Mouse (Mus musculus) spleen, adult 2 months (tissue): ENCODE measurements around the gene Arv1. TPM values are rescaled to one million over a fixed set of nuclear protein-coding genes. Genes with fewer than 3 reads are reported as not detected.
A peak's percentile ranks its signal among the peaks of the same experiment; 100 is the strongest.

ENCODE experiments used
- DNase-seq, 2 experiments: peaks; one replicate each; pipeline versions ENCODE4 v3.0.0 to v3.0.0-alpha.2; 2012 to 2021; ENCODE audit warnings: low spot score in 2 of 2, low read depth in 1 of 2
- H3K27ac ChIP-seq: fragments of 200-500 bp; 2 replicates; pipeline ENCODE4 v1.5.1; 2012; ENCODE audit warnings: low read length, inconsistent platforms; ENCODE audit not compliant: insufficient read depth
- H3K27me3 ChIP-seq: fragments of 200-500 bp; 2 replicates; pipeline ENCODE4 v1.6.1; 2012; ENCODE audit warnings: mild to moderate bottlenecking, moderate library complexity, low read length, inconsistent platforms; ENCODE audit not compliant: control insufficient read depth, insufficient read depth
- H3K36me3 ChIP-seq: fragments of 200-500 bp; 2 replicates; pipeline ENCODE4 v1.6.1; 2012; ENCODE audit warnings: mild to moderate bottlenecking, low read length, inconsistent platforms; ENCODE audit not compliant: control insufficient read depth, insufficient read depth
- H3K4me1 ChIP-seq: fragments of 200-500 bp; 2 replicates; pipeline ENCODE4 v1.6.1; 2011; ENCODE audit warnings: inconsistent platforms; ENCODE audit not compliant: control insufficient read depth, insufficient read depth, insufficient read length
- H3K4me3 ChIP-seq: fragments of 200-500 bp; 2 replicates; pipeline ENCODE4 v1.5.1; 2011; ENCODE audit warnings: mild to moderate bottlenecking, inconsistent platforms; ENCODE audit not compliant: insufficient read depth, insufficient read length; ENCODE audit errors: extremely low read depth
- CTCF ChIP-seq: fragments of 200-500 bp; IDR thresholded peaks from 2 replicates; pipeline ENCODE4 v1.5.1; 2011; ENCODE audit warnings: mild to moderate bottlenecking, inconsistent platforms; ENCODE audit not compliant: insufficient read depth, insufficient read length, insufficient replicate concordance; ENCODE audit errors: extremely low read depth
- POLR2A ChIP-seq: fragments of 200-500 bp; IDR thresholded peaks from 2 replicates; pipeline ENCODE4 v1.6.1; 2011; ENCODE audit warnings: low read depth, low read length, inconsistent platforms
- WGBS: fragments of 180-500 bp; shearing (Covaris S2); methylation state at CpG from one replicate; pipeline ENCODE4 v1.1.7; 2018; 5-methylcytosine and 5-hydroxymethylcytosine counted together
- polyA plus RNA-seq: library from polyadenylated mRNA; depleted of rRNA; stranded (reverse); fragments of >200 nt; gene quantifications from 2 replicates; pipeline ENCODE4 v1.2.3, GENCODE M21; 2012

Arv1 gene
- polyA plus RNA-seq, 1 experiment, result 18.0 TPM

DNA sequence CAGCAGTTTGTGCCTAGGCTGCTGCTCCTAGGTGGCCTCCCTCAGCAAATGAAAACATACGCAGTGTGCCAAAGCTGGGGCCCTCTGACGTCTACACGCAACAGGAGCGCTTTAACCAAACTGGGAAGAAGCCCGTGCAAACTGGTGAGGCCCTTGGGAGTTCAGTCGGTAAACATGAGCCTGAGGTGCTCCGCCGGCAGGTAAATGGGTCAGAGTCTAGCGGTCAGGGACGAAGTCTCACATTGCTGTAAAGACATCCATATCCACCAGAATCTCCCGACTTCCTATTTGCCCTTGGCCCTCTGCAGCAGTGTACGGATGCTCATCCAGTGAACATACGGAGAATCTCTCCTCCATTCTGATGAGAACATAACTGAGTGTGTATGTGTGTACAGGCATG, 24.7 kb downstream of the Arv1 start:
- Histone ChIP-seq H3K4me3 (no peak overlapping the region), H3K4me1 (no peaks in the 10 kb centered on the region; the same call in 1 of the 2 replicates), H3K36me3 (no peaks in the 10 kb centered on the region), H3K27me3 (peaks cover 9% of the 10 kb centered on the region), H3K27ac (no peak overlapping the region)
- TF ChIP-seq POLR2A, result no peak
- TF ChIP-seq CTCF, result no peak
- 84% methylated on average over 13 of the region's 13 CpGs for WGBS
- no peak for DNase-seq

DNA sequence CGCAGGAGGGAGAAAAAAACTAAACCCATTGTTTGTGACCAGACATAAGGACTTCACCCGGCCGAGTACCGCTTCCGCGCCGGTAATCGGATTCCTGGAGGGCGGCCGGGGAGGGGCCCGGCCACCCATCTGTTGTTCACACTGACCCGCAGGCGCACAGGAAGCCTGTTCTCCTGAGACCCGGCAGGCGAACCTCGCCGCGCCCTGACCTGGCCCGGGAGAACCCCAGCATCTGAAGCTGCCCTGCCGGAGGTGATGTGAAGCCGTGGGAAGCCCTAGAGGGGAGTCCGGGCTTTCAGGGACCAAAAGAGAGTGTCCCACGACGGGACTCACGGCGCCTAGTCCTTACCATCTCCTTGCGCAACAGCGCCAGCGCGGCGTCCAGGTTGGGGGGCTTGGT, 29.3 kb downstream of the Arv1 start:
- peaks cover 5% of the 10 kb centered on the region for H3K4me1 ChIP-seq
- H3K36me3 ChIP-seq, result no peaks in the 10 kb centered on the region
- H3K27me3 ChIP-seq, result peaks cover 12% of the 10 kb centered on the region
- H3K27ac ChIP-seq, result no peak overlapping the region
- no peak for TF ChIP-seq CTCF
- TF ChIP-seq POLR2A, result no peak
- DNase-seq, result no peak
- peak overlapping the region; percentile 56 for H3K4me3 ChIP-seq
- WGBS, result 2% methylated on average over 31 of the region's 31 CpGs

DNA sequence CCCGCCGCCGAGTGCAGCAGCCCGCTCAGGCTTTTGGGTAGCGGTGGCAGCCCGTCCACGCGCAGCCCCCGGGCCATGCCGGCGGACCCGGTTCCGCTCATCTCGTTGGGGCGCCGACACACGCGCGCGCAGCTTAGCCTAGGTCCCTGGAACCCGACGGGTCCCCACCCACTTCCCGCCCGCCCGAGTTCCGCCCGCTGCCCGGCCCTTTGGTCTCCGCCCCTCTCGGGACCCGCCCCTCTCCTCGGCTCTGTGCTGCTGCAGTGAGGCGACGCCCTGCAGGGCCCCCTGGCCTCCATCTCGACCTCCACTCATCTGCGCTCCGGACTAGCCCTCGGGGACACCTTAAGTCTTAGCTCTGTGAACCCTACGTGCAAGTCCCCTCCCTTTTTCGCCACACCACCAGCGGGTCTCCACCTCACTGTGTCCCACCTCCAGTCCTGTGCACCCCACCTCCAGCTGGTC, 29.8 kb downstream of the Arv1 start, which contains the start of gene Fam89a:
Gene Fam89a, minus strand, starts transcription at position 124 of the 465 bp plus-strand sequence.
- WGBS, result 4% methylated on average over 41 of the region's 41 CpGs
- peaks cover 12% of the 10 kb centered on the region for H3K27me3 ChIP-seq
- H3K4me1 ChIP-seq, result peaks cover 5% of the 10 kb centered on the region
- TF ChIP-seq POLR2A (no peak), CTCF (no peak)
- H3K36me3 ChIP-seq, result no peaks in the 10 kb centered on the region
- H3K4me3 ChIP-seq, result peak within 1 kb of the TSS; percentile 56
- no peak within 1 kb of the TSS for H3K27ac ChIP-seq
- DNase-seq, result peak; percentile 11 to 60

DNA sequence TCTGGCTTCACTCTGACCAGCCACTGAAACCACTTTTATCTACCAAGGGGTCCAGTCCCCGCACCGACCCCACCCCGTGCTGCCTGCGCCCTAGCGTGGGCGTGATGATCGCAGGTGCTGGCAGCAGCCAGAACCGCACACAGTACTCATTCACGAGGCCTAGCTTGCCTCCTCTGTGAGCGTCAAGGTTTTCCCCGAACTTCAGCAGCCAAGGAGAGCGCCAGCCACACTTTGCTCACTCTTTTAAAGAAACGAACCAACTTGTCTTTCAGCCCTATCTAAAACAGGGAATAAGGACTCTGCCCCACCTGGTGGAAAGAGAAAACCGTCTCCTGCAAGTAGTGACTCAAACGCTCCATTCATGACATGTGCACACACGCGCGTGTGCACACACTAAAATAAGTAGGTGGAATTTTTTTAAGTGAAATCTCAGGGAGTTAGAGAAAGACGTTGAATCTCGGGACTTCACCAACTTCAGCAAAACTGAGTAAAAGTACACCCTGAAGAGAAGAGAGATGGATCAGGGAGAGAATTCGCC, 30.5 kb downstream of the Arv1 start:
- no peak for TF ChIP-seq POLR2A
- DNase-seq, result no peak
- no peaks in the 10 kb centered on the region for H3K36me3 ChIP-seq
- peaks cover 5% of the 10 kb centered on the region for H3K4me1 ChIP-seq
- no peak overlapping the region for H3K27ac ChIP-seq
- 49% methylated on average over 21 of the region's 21 CpGs for WGBS
- H3K4me3 ChIP-seq, result no peak overlapping the region
- peaks cover 12% of the 10 kb centered on the region for H3K27me3 ChIP-seq

DNA sequence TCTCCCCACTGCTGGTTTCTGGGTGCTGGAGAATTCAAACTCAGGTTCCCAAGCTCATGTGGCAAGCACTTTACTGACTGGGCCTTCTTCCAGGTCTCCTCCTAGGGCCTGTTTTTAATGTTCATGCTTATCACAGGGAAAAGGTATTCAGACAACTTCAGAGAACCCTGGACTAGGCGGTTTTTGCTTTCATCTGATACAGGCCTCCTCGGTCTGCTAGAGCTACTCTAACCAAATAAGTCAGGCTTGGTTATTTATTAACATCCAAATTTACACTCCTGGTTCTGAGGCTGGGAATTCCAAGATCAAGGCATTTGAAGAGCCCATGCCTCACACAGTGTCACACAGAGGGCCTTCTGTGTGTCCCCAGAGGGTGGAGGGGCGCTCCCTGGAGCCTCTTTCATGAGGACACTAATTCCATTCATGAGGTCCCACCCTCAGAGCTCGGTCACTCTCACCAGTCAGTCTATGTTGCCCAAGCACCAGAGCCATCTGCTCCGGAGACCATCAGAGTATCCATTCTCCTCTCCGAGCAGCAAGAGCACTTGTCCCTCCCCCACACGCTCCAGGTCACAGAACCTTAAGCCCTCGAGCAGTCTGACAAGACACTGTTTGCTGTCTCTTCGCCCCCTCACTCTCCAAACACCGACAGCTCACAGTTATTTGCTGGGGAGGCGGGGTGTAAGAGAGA, 32.3 kb downstream of the Arv1 start:
- peaks cover 5% of the 10 kb centered on the region for H3K4me1 ChIP-seq
- DNase-seq, result no peak
- H3K27ac ChIP-seq, result no peak overlapping the region
- H3K27me3 ChIP-seq, result peaks cover 12% of the 10 kb centered on the region
- 59% methylated on average over 11 of the region's 11 CpGs for WGBS
- H3K36me3 ChIP-seq, result no peaks in the 10 kb centered on the region
- TF ChIP-seq CTCF (no peak), POLR2A (no peak)
- no peak overlapping the region for H3K4me3 ChIP-seq

DNA sequence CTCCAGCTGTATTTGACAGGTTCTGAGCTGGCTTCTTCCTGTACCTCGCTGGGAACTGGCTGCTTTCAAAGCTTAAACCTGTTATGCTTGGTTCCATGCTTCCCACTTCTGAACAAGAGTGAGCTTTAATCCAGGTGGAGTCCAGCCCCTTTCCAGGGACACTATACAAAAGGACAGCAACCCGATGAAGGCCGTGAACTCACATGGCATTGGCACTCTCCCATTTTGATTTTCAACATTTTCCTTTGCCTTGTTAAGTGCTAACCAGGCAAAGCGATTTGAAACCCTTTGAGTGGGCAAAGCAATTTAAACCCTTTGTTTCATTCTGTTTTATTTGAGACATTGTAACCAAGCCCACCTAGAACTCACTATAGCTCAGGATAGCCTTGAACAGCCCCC, 32.9 kb downstream of the Arv1 start:
- 66% methylated on average over 4 of the region's 4 CpGs for WGBS
- Histone ChIP-seq H3K4me3 (no peak overlapping the region), H3K27ac (no peak overlapping the region), H3K36me3 (no peaks in the 10 kb centered on the region), H3K27me3 (peaks cover 12% of the 10 kb centered on the region), H3K4me1 (peaks cover 5% of the 10 kb centered on the region)
- DNase-seq, result no peak
- TF ChIP-seq POLR2A, result no peak
- no peak for TF ChIP-seq CTCF

DNA sequence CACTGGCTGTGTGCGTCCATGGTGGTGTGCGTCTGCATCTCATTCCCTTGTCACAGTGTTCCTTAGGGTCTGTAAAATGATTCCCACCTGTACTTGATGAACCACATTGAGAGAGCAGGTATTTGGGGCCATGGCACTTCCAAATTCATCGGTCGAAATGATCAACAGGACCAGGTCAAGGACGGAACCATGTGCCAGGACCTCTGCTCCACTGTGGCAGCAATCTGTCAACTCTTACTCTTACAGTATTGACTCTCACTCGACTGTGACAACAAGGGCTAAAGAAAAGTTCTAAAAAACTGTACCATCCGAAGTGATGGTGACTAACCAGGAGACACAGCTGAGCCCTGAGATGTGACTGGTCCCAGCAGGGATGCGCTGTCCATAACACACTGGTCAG, 33.5 kb downstream of the Arv1 start:
- Histone ChIP-seq H3K4me1 (peaks cover 5% of the 10 kb centered on the region), H3K4me3 (no peak overlapping the region), H3K36me3 (no peaks in the 10 kb centered on the region), H3K27ac (no peak overlapping the region), H3K27me3 (peaks cover 11% of the 10 kb centered on the region)
- TF ChIP-seq POLR2A (no peak), CTCF (no peak)
- DNase-seq, result no peak
- 82% methylated on average over 8 of the region's 8 CpGs for WGBS

DNA sequence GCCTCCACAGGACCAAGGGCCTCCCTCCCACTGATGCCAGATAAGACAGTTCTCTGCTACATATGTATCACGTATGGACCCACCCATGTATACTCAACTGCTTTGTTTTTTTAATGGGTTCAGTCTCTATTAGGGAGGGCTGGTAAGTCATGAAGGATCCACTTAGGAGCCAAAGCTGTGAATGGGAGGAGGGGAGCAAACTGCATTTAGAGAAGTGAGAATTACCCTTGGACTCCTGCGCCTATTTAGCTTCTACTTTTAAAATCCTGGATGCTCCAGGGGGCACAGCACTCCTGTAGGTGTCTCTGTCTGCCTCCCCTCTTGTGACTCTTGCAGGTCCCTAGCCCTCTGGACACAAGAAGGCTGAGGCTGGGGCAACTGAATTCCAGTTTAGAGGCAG, 34.2 kb downstream of the Arv1 start:
- DNase-seq, result no peak
- no peak overlapping the region for H3K4me3 ChIP-seq
- H3K4me1 ChIP-seq, result peaks cover 5% of the 10 kb centered on the region
- 55% methylated on average over 2 of the region's 2 CpGs for WGBS
- no peak overlapping the region for H3K27ac ChIP-seq
- peaks cover 8% of the 10 kb centered on the region for H3K27me3 ChIP-seq
- TF ChIP-seq POLR2A (no peak), CTCF (no peak)
- no peaks in the 10 kb centered on the region for H3K36me3 ChIP-seq
